Mouse (Mus musculus) forebrain, embryonic 15.5 days (tissue): ENCODE results near the gene Ddx5. TPM values are rescaled to one million over a fixed set of nuclear protein-coding genes. Genes with fewer than 3 reads are reported as not detected.
"Not testable (repeated sequence)": the region's sequence is repeated elsewhere in the genome, so short reads cannot be mapped to it uniquely, and the experiment has no call there.

Source experiments
- ATAC-seq: fragments of 200-750 bp; cut with Nextera tagmentation; replicated peaks from 2 replicates; pipeline ENCODE4 v1.8.0; 2017; ENCODE audit warnings: mild to moderate bottlenecking, moderate TSS enrichment, moderate library complexity
- H3K27ac ChIP-seq: fragments of 300-500 bp; sonication (generic); replicated peaks from 2 replicates; pipeline ENCODE4 v1.5.1; 2015; ENCODE audit warnings: mild to moderate bottlenecking, inconsistent platforms
- H3K27me3 ChIP-seq: fragments of 300-500 bp; sonication (generic); 2 replicates; pipeline ENCODE4 v1.6.1; 2015; ENCODE audit warnings: inconsistent platforms
- H3K36me3 ChIP-seq: fragments of 300-500 bp; sonication (generic); 2 replicates; pipeline ENCODE4 v1.6.1; 2015; ENCODE audit warnings: mild to moderate bottlenecking, inconsistent platforms
- H3K4me1 ChIP-seq: fragments of 300-500 bp; sonication (generic); 2 replicates; pipeline ENCODE4 v1.6.1; 2015; ENCODE audit warnings: inconsistent platforms
- H3K4me2 ChIP-seq: fragments of 300-500 bp; sonication (generic); replicated peaks from 2 replicates; pipeline ENCODE4 v1.6.1; 2015; ENCODE audit warnings: mild to moderate bottlenecking, inconsistent platforms
- H3K4me3 ChIP-seq: fragments of 300-500 bp; sonication (generic); 2 replicates; pipeline ENCODE4 v1.5.1; 2015; ENCODE audit warnings: mild to moderate bottlenecking, inconsistent platforms
- H3K9ac ChIP-seq: fragments of 300-500 bp; sonication (generic); replicated peaks from 2 replicates; pipeline ENCODE4 v1.6.1; 2015; ENCODE audit warnings: mild to moderate bottlenecking, inconsistent platforms
- H3K9me3 ChIP-seq: fragments of 300-500 bp; sonication (generic); 2 replicates; pipeline ENCODE4 v1.6.1; 2016; ENCODE audit warnings: inconsistent platforms
- WGBS: fragments of 180-500 bp; shearing (Covaris S2); methylation state at CpG from one replicate; pipeline ENCODE4 v1.1.7; 2015; ENCODE audit warnings: mixed read lengths; 5-methylcytosine and 5-hydroxymethylcytosine counted together
- polyA plus RNA-seq: library from polyadenylated mRNA; unstranded; fragments of >200 nt; fragmentation: Nextera tagmentation; extraction: Ambion mirVana; gene quantifications from 2 replicates; pipeline ENCODE4 v1.2.1, GENCODE M21; 2015

The Ddx5 gene
- polyA plus RNA-seq, 1 experiment from 2014 or later = 520 TPM

GRCm38 (mm10) chr11:106787131-106788025 lies 1.6 kb downstream of the Ddx5 start:
- Histone ChIP-seq H3K27me3 (no peaks in the 10 kb centered on the region), H3K4me3 (peak overlapping the region; percentile 94), H3K4me2 (peak overlapping the region; percentile 73), H3K9me3 (no peaks in the 10 kb centered on the region), H3K4me1 (peaks cover 45% of the 10 kb centered on the region), H3K27ac (peak overlapping the region; percentile 99), H3K36me3 (peaks cover 44% of the 10 kb centered on the region), H3K9ac (peak overlapping the region; percentile 100)
- ATAC-seq = peak; percentile 42
- under 1% methylated on average over 65 of the region's 65 CpGs for WGBS

- 81% methylated on average over 1 of the region's 1 CpGs for WGBS
- ATAC-seq = no peak
- peak overlapping the region; percentile 73; the same call in 1 of the 2 replicates for H3K4me2 ChIP-seq
- H3K4me3 ChIP-seq = 0 out of 2 replicates have a peak overlapping the region, but pooled peaks have one; percentile 94
- H3K9me3 ChIP-seq = no peaks in the 10 kb centered on the region
- no peak overlapping the region for H3K27ac ChIP-seq
- H3K27me3 ChIP-seq = no peaks in the 10 kb centered on the region
- H3K9ac ChIP-seq = no peak overlapping the region
- peaks cover 61% of the 10 kb centered on the region for H3K36me3 ChIP-seq
- H3K4me1 ChIP-seq = peaks cover 44% of the 10 kb centered on the region
Measured at GRCm38 (mm10) chr11:106785043-106785442, 3.9 kb downstream of the Ddx5 start.

GRCm38 (mm10) chr11:106784476-106784875 lies 4.5 kb downstream of the Ddx5 start:
- no peak for ATAC-seq
- Histone ChIP-seq H3K9me3 (no peaks in the 10 kb centered on the region), H3K27me3 (no peaks in the 10 kb centered on the region), H3K4me2 (no peak overlapping the region), H3K4me1 (peaks cover 44% of the 10 kb centered on the region), H3K36me3 (peaks cover 63% of the 10 kb centered on the region), H3K9ac (no peak overlapping the region), H3K27ac (no peak overlapping the region), H3K4me3 (no peak overlapping the region)
- 88% methylated on average over 2 of the region's 2 CpGs for WGBS

DNA sequence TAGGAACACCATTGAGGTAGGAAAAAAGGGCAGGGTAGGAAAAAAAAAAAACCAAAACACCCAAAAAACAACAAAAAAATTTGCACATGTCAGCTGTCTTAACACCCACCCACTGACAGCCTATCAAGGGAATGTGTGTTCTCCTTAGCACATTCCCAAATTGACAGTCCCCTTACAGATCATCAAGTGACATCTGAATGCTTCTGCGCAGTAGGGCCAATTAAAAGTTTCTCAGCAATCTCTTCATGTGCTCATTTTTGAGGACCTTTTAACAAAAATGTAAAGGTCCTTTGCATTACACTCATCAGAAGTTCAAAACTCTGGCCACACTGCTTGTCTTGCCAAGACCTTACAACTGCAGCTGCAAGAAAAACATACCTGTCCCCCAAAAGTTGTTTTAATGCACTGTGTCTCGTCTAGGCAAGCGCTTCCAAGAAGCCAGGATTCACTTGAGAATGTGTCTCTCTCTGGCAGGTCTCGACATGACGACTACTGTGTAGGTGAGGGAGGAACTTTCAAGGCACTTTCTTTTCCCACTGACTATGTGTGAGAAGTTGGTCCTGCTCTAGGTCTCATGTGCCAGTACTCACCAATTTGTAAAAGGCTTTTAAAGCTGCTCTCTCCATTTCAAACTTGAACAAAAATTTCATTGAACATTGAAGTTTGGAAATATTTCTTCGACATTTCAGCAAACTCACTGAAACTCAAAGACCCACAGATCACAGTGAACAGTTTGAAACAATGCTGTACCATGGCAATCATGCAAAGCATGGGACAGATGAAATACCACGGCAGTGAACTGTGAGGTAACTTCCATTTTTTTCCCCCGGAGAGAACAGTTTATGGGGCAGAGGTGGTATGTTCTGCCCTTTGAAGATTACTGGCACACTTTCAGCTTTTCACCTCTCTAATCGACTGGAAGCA lies 5.9 kb downstream of the Ddx5 start:
- WGBS = 80% methylated on average over 9 of the region's 9 CpGs
- no peak for ATAC-seq
- Histone ChIP-seq H3K9ac (no peak overlapping the region), H3K27ac (no peak overlapping the region), H3K4me3 (no peak overlapping the region), H3K9me3 (no peaks in the 10 kb centered on the region), H3K36me3 (peaks cover 63% of the 10 kb centered on the region), H3K4me1 (peaks cover 52% of the 10 kb centered on the region), H3K4me2 (no peak overlapping the region), H3K27me3 (no peaks in the 10 kb centered on the region)

GRCm38 (mm10) chr11:106782271-106782670 lies 6.7 kb downstream of the Ddx5 start:
- not testable (repeated sequence) for H3K9me3 ChIP-seq, ATAC-seq, H3K4me2 ChIP-seq, H3K4me3 ChIP-seq, H3K27me3 ChIP-seq, H3K9ac ChIP-seq, H3K27ac ChIP-seq
- Histone ChIP-seq H3K4me1 (peaks cover 55% of the 10 kb centered on the region), H3K36me3 (peaks cover 63% of the 10 kb centered on the region)
- WGBS = 90% methylated on average over 7 of the region's 7 CpGs

GRCm38 (mm10) chr11:106780590-106781220 lies 8.3 kb downstream of the Ddx5 start:
- 73% methylated on average over 6 of the region's 6 CpGs for WGBS
- peaks cover 44% of the 10 kb centered on the region for H3K4me1 ChIP-seq
- H3K4me2 ChIP-seq = no peak overlapping the region
- no peaks in the 10 kb centered on the region for H3K27me3 ChIP-seq
- no peak overlapping the region for H3K9ac ChIP-seq
- no peak overlapping the region for H3K4me3 ChIP-seq
- peaks cover 58% of the 10 kb centered on the region for H3K36me3 ChIP-seq
- ATAC-seq = no peak
- H3K9me3 ChIP-seq = no peaks in the 10 kb centered on the region
- H3K27ac ChIP-seq = peak overlapping the region; percentile 95

DNA sequence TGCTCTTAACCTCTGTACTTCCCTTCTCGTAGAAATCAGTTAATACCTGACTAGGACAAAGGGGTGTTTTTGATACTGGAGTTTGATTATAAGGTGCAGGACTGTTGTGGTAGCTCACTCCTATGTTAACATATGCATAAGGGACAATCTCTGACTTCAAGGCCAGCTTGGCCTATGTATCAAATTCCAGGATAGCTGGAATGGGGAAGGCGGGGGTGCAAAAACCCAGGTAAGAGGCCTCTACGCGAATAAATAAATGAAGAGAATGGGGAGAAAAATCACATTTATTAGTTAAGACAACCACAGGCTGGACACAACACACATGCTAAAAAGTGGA lies 8.9 kb downstream of the Ddx5 start:
- H3K4me2 ChIP-seq = peak overlapping the region; percentile 91; the same call in 1 of the 2 replicates
- H3K9ac ChIP-seq = no peak overlapping the region
- H3K4me3 ChIP-seq = no peak overlapping the region
- H3K36me3 ChIP-seq = peaks cover 58% of the 10 kb centered on the region
- no peaks in the 10 kb centered on the region for H3K9me3 ChIP-seq
- H3K27me3 ChIP-seq = no peaks in the 10 kb centered on the region
- ATAC-seq = no peak; the same call in 1 of the 2 replicates
- 64% methylated on average over 4 of the region's 4 CpGs for WGBS
- peak overlapping the region; percentile 95 for H3K27ac ChIP-seq
- H3K4me1 ChIP-seq = peaks cover 37% of the 10 kb centered on the region

DNA sequence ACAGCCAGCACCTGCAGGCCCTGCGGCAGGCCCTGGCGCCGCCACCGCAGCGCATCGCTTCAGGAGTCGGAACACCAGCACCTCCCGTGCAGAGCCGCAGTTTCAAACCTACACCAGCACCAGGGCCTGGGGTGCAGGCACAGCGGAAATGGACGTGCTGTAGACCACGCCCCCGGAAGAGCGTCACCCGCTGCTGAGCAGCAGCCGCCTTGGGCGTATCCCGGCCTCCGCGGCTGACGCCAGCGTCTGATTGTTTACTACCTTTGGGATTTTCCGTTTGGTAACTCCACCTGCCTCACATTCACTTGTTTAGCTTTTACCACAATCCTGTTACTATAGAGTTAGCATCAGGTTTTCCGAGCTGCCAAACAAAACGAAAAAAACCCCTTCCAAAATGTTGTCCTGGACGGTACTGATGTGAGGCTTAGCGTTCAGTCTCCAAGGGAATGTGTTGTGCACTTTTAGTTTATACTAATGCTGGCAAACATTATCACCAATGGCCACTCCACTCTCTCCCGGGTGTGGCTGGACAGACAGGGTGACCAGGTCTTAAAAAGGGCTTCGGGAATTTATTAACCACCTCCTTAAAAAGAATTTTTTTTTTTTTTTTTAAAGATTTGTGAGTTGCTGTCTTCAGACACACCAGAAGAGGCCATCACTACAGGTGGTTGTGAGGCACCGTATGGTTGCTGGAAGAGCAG lies 9.4 kb downstream of the Ddx5 start, which contains the start of gene Polg2:
TSS of gene Polg2 (minus strand) at position 150 of the 701 bp plus-strand sequence.
- Histone ChIP-seq H3K4me1 (peaks cover 34% of the 10 kb centered on the region), H3K9me3 (no peaks in the 10 kb centered on the region), H3K4me2 (peak within 1 kb of the TSS; percentile 91), H3K4me3 (peak within 1 kb of the TSS; percentile 75), H3K27me3 (no peaks in the 10 kb centered on the region), H3K9ac (peak within 1 kb of the TSS; percentile 82), H3K36me3 (peaks cover 58% of the 10 kb centered on the region), H3K27ac (peak within 1 kb of the TSS; percentile 95)
- ATAC-seq = peak; percentile 99
- 3% methylated on average over 30 of the region's 30 CpGs for WGBS

- H3K9ac ChIP-seq = peak overlapping the region; percentile 82
- ATAC-seq = peak; percentile 81; the same call in 1 of the 2 replicates
- peaks cover 58% of the 10 kb centered on the region for H3K36me3 ChIP-seq
- peak overlapping the region; percentile 95 for H3K27ac ChIP-seq
- H3K9me3 ChIP-seq = no peaks in the 10 kb centered on the region
- peak overlapping the region; percentile 75 for H3K4me3 ChIP-seq
- H3K4me2 ChIP-seq = peak overlapping the region; percentile 91
- no peaks in the 10 kb centered on the region for H3K27me3 ChIP-seq
- H3K4me1 ChIP-seq = peaks cover 30% of the 10 kb centered on the region
- 3% methylated on average over 39 of the region's 39 CpGs for WGBS
Measured at GRCm38 (mm10) chr11:106778589-106779387, 10.2 kb downstream of the Ddx5 start.

DNA sequence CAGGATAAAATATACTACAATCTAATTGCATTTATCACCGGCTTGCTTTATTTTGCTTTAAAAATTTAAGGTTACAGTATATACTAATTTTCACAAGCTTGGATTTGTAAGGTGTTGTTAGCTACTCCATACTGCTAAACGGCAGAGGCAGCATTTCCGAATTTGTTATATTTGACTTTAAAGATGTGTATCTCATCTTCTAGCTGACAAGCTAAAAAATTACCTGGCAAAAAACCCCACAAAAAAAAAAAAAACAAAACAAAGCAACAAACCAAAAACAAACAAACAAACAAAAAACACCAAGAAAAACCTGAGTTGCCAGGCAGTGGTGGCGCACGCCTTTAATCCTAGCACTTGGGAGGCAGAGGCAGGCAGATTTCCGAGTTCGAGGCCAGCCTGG lies 10.9 kb downstream of the Ddx5 start:
- 94% methylated on average over 7 of the region's 7 CpGs for WGBS
- ATAC-seq = no peak
- Histone ChIP-seq H3K9ac (no peak overlapping the region), H3K27me3 (no peaks in the 10 kb centered on the region), H3K4me2 (peak overlapping the region; percentile 91; the same call in 1 of the 2 replicates), H3K4me1 (peaks cover 25% of the 10 kb centered on the region), H3K4me3 (no peak overlapping the region), H3K36me3 (peaks cover 58% of the 10 kb centered on the region), H3K9me3 (no peaks in the 10 kb centered on the region), H3K27ac (no peak overlapping the region)
